Mouse (Mus musculus) thymus, adult 2 months (tissue): ENCODE results near the gene B4galt3. TPM values are rescaled to one million over a fixed set of nuclear protein-coding genes. Genes with fewer than 3 reads are reported as not detected.
"Not testable (repeated sequence)": the region's sequence is repeated elsewhere in the genome, so short reads cannot be mapped to it uniquely, and the experiment has no call there.

Source experiments
- DNase-seq: peaks from one replicate; pipeline ENCODE4 v3.0.0; 2021
- H3K27ac ChIP-seq: fragments of 200-500 bp; 2 replicates; pipeline ENCODE4 v1.5.1; 2012; ENCODE audit warnings: low read length, control low read depth; ENCODE audit not compliant: control insufficient read depth, insufficient read depth
- H3K27me3 ChIP-seq: fragments of 200-500 bp; 2 replicates; pipeline ENCODE4 v1.6.1; 2012; ENCODE audit warnings: mild to moderate bottlenecking, low read length, moderate library complexity, mixed read lengths; ENCODE audit not compliant: control insufficient read depth, insufficient read depth
- H3K36me3 ChIP-seq: fragments of 200-500 bp; 2 replicates; pipeline ENCODE4 v1.6.1; 2012; ENCODE audit warnings: mild to moderate bottlenecking, low read length, moderate library complexity; ENCODE audit not compliant: control insufficient read depth, insufficient read depth
- H3K4me1 ChIP-seq: fragments of 200-500 bp; replicated peaks from 2 replicates; pipeline ENCODE4 v1.6.1; 2012; ENCODE audit warnings: low read length; ENCODE audit not compliant: control insufficient read depth, insufficient read depth
- H3K4me3 ChIP-seq: fragments of 200-500 bp; 2 replicates; pipeline ENCODE4 v1.5.1; 2012; ENCODE audit warnings: mild to moderate bottlenecking, low read length, control low read depth, moderate library complexity; ENCODE audit not compliant: control insufficient read depth, insufficient read depth
- CTCF ChIP-seq: fragments of 200-500 bp; IDR thresholded peaks from 2 replicates; pipeline ENCODE4 v1.5.1; 2012; ENCODE audit warnings: mild to moderate bottlenecking, control low read depth, low read length, moderate library complexity, borderline replicate concordance; ENCODE audit not compliant: control insufficient read depth, poor library complexity, insufficient read depth; ENCODE audit errors: extremely low read depth
- POLR2A ChIP-seq: fragments of 200-500 bp; IDR thresholded peaks from 2 replicates; pipeline ENCODE4 v1.6.1; 2012; ENCODE audit warnings: mild to moderate bottlenecking, low read length, control low read depth, moderate library complexity; ENCODE audit not compliant: control insufficient read depth, poor library complexity, insufficient read depth; ENCODE audit errors: extremely low read depth
- WGBS: fragments of 180-500 bp; shearing (Covaris S2); methylation state at CpG from one replicate; pipeline ENCODE4 v1.1.7; 2018; 5-methylcytosine and 5-hydroxymethylcytosine counted together
- polyA plus RNA-seq: library from polyadenylated mRNA; depleted of rRNA; stranded (reverse); fragments of >200 nt; gene quantifications from 2 replicates; pipeline ENCODE4 v1.2.3, GENCODE M21; 2012

Gene B4galt3
- polyA plus RNA-seq, 1 experiment, result 98.9 TPM

- Histone ChIP-seq H3K27ac (no peak overlapping the region), H3K4me1 (peaks cover 8% of the 10 kb centered on the region), H3K4me3 (no peak overlapping the region), H3K27me3 (no peaks in the 10 kb centered on the region), H3K36me3 (peaks cover 8% of the 10 kb centered on the region)
- TF ChIP-seq POLR2A, result no peak
- no peak for TF ChIP-seq CTCF
- 73% methylated on average over 4 of the region's 4 CpGs for WGBS
- no peak for DNase-seq
Observed at GRCm38 (mm10) chr1:171288328-171288727, 18.2 kb downstream of the B4galt3 start.

- Histone ChIP-seq H3K27me3 (no peaks in the 10 kb centered on the region), H3K36me3 (peaks cover 8% of the 10 kb centered on the region), H3K4me1 (peaks cover 2% of the 10 kb centered on the region; the same call in 1 of the 2 replicates), H3K27ac (no peak overlapping the region), H3K4me3 (no peak overlapping the region)
- no peak for TF ChIP-seq POLR2A
- no peak for TF ChIP-seq CTCF
- DNase-seq, result no peak
- 82% methylated on average over 3 of the region's 3 CpGs for WGBS
Observed at GRCm38 (mm10) chr1:171293351-171293750, 23.2 kb downstream of the B4galt3 start.

- WGBS, result 48% methylated on average over 5 of the region's 5 CpGs
- DNase-seq, result no peak
- Histone ChIP-seq H3K4me3 (peak overlapping the region; percentile 88), H3K4me1 (peaks cover 2% of the 10 kb centered on the region; the same call in 1 of the 2 replicates), H3K27me3 (no peaks in the 10 kb centered on the region), H3K27ac (no peak overlapping the region), H3K36me3 (peaks cover 4% of the 10 kb centered on the region)
- no peak for TF ChIP-seq CTCF
- no peak for TF ChIP-seq POLR2A
Observed at GRCm38 (mm10) chr1:171293906-171294297, 23.8 kb downstream of the B4galt3 start.

GRCm38 (mm10) chr1:171294298-171295062 is 24.4 kb downstream of the B4galt3 start, which contains the start of gene Ufc1:
TSS of gene Ufc1 (minus strand) at chr1:171295024.
- peak; percentile 76 for DNase-seq
- Histone ChIP-seq H3K27me3 (no peaks in the 10 kb centered on the region), H3K4me3 (peak within 1 kb of the TSS; percentile 88), H3K27ac (peak within 1 kb of the TSS; percentile 54), H3K36me3 (no peaks in the 10 kb centered on the region; the same call in 1 of the 2 replicates), H3K4me1 (peaks cover 2% of the 10 kb centered on the region; the same call in 1 of the 2 replicates)
- TF ChIP-seq CTCF (no peak), POLR2A (0 out of 2 replicates have a peak, but pooled peaks have one; percentile 41)
- under 1% methylated on average over 42 of the region's 42 CpGs for WGBS

- TF ChIP-seq CTCF (no peak), POLR2A (no peak)
- Histone ChIP-seq H3K27ac (no peak overlapping the region), H3K27me3 (no peaks in the 10 kb centered on the region), H3K36me3 (no peaks in the 10 kb centered on the region), H3K4me1 (peaks cover 2% of the 10 kb centered on the region; the same call in 1 of the 2 replicates), H3K4me3 (peak overlapping the region; percentile 88)
- DNase-seq, result no peak
- 19% methylated on average over 3 of the region's 3 CpGs for WGBS
Observed at GRCm38 (mm10) chr1:171295063-171295402, 24.9 kb downstream of the B4galt3 start.

GRCm38 (mm10) chr1:171298226-171298625 is 28.1 kb downstream of the B4galt3 start:
- WGBS, result 81% methylated on average over 3 of the region's 3 CpGs
- Histone ChIP-seq H3K4me1 (peaks cover 2% of the 10 kb centered on the region; the same call in 1 of the 2 replicates), H3K36me3 (no peaks in the 10 kb centered on the region), H3K4me3 (no peak overlapping the region), H3K27ac (no peak overlapping the region), H3K27me3 (no peaks in the 10 kb centered on the region)
- TF ChIP-seq CTCF (no peak), POLR2A (no peak)
- DNase-seq, result no peak

- not testable (repeated sequence) for DNase-seq, H3K36me3 ChIP-seq, H3K4me3 ChIP-seq, H3K27ac ChIP-seq, H3K4me1 ChIP-seq, H3K27me3 ChIP-seq
- WGBS, result 84% methylated on average over 5 of the region's 5 CpGs
Observed at GRCm38 (mm10) chr1:171306157-171306556, 36.0 kb downstream of the B4galt3 start.
